ENCODE assay signal across 10 mouse cellular contexts in the genomic region with DNA sequence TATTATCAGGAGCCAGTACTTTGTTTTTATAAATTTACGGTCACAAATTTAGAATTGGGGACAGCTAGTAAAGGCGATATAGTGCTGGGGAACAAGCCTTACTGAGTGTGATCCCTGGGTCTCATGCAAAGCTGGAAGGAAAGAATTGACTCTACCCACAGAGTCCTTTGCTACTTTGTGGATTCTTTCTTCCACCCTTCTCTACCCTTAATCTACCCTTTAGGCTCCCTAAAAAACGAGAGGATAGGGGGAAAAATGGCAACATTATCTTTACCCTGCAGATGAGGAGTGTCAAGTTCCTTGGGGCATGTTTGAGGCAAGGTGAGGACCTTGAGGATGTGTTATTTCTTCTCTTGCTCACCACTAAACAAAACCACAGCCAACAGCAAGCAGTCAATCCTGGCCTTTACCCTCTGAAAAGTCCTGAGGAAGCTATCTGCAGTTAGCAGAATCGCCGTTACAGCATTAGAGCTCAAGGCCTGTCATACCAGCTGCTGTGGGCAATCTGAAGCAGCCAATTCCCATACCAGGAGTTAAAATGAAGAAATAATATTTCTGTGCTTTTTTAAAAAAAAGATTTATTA. TPM values are rescaled to one million over a fixed set of nuclear protein-coding genes. Genes with fewer than 3 reads are reported as not detected.
DNase-seq lines count a peak whose midpoint lies in the region; ATAC-seq and TF ChIP-seq lines count a peak whose summit lies in the region.
"Had no signal": no experiment of that assay in that cellular context is flagged by ENCODE, and none has a peak within 500 bp of the region (broad histone marks: within the 10 kb centered on the region; RNA-seq: fewer than 3 reads in every experiment).

No protein-coding gene starts in this region.

- no peaks in the 10 kb centered on the region for H3K27me3 ChIP-seq in liver, adult 2 months (ENCODE audit: control insufficient read depth, insufficient read depth, low read length)
- H3K27me3 ChIP-seq in embryonic facial prominence, embryonic 12.5 days, result no peaks in the 10 kb centered on the region
- no peaks in the 10 kb centered on the region for H3K27me3 ChIP-seq in limb, embryonic 10.5 days (ENCODE audit: low read depth, poor library complexity, severe bottlenecking)
- H3K27me3 ChIP-seq in neural tube, embryonic 13.5 days, result no peaks in the 10 kb centered on the region

- H3K9me3 ChIP-seq in embryonic facial prominence, embryonic 12.5 days, result no peaks in the 10 kb centered on the region
- H3K9me3 ChIP-seq in limb, embryonic 10.5 days (replicated peaks), result no peaks in the 10 kb centered on the region
- no peaks in the 10 kb centered on the region for H3K9me3 ChIP-seq in neural tube, embryonic 13.5 days

- no peak for ATAC-seq in embryonic facial prominence, embryonic 12.5 days (ENCODE audit: insufficient number of reproducible peaks, insufficient read depth, low FRiP score, low TSS enrichment)
- no peak for ATAC-seq in neural tube, embryonic 13.5 days (ENCODE audit: low read depth)

- H3K27ac ChIP-seq in liver, adult 2 months (replicated peaks; ENCODE audit: insufficient read depth, low read depth, low read length), result no peak overlapping the region
- H3K27ac ChIP-seq in embryonic facial prominence, embryonic 12.5 days, result peak overlapping the region; percentile 97; the same call in 1 of the 2 replicates
- H3K27ac ChIP-seq in limb, embryonic 10.5 days, result peak overlapping the region; percentile 98
- no peak overlapping the region for H3K27ac ChIP-seq in neural tube, embryonic 13.5 days (replicated peaks)

- 37% methylated on average over 5 of the region's 5 CpGs for WGBS in liver, adult 2 months
- WGBS in embryonic facial prominence, embryonic 12.5 days, result 52% methylated on average over 5 of the region's 5 CpGs
- 75% methylated on average over 5 of the region's 5 CpGs for WGBS in limb, embryonic 10.5 days
- WGBS in neural tube, embryonic 13.5 days, result 69% methylated on average over 5 of the region's 5 CpGs

- 0 out of 2 replicates have a peak overlapping the region, but pooled peaks have one; percentile 19 for H3K9ac ChIP-seq in liver, adult 2 months (ENCODE audit: low read depth, low read length)
- peak overlapping the region; percentile 94 for H3K9ac ChIP-seq in embryonic facial prominence, embryonic 12.5 days
- H3K9ac ChIP-seq in neural tube, embryonic 13.5 days, result peak overlapping the region; percentile 92

- TF ChIP-seq POLR2A in liver, adult 2 months (IDR thresholded peaks at IDR 0.05; ENCODE audit: extremely low read depth, insufficient read depth, low read length), result no peak

- H3K36me3 ChIP-seq in liver, adult 2 months (ENCODE audit: control insufficient read depth, insufficient read depth, low read length), result no peaks in the 10 kb centered on the region
- no peaks in the 10 kb centered on the region for H3K36me3 ChIP-seq in embryonic facial prominence, embryonic 12.5 days
- H3K36me3 ChIP-seq in limb, embryonic 10.5 days, result peaks cover 35% of the 10 kb centered on the region
- no peaks in the 10 kb centered on the region for H3K36me3 ChIP-seq in neural tube, embryonic 13.5 days

- no peak overlapping the region for H3K4me3 ChIP-seq in liver, adult 2 months (ENCODE audit: insufficient read depth, low read depth, low read length)
- H3K4me3 ChIP-seq in embryonic facial prominence, embryonic 12.5 days, result peak overlapping the region; percentile 81
- H3K4me3 ChIP-seq in limb, embryonic 10.5 days, result peak overlapping the region; percentile 76
- H3K4me3 ChIP-seq in neural tube, embryonic 13.5 days, result peak overlapping the region; percentile 87

- no peaks in the 10 kb centered on the region; the same call in 1 of the 2 replicates for H3K79me2 ChIP-seq in liver, adult 2 months (ENCODE audit: control insufficient read depth, insufficient read depth, low read length)

- TF ChIP-seq CTCF in liver, adult 2 months (IDR thresholded peaks at IDR 0.05; ENCODE audit: low read depth, low read length), result no peak

- DNase-seq in liver, adult 2 months (ENCODE audit: extremely low read depth, low read depth, low spot score), result no peak
- no peak for DNase-seq in liver
- DNase-seq in limb, embryonic 10.5 days (ENCODE audit: low spot score), result no peak
- DNase-seq in spleen, adult 12 weeks (ENCODE audit: low spot score), result no peak
- DNase-seq in embryo, embryonic 10.5 days (ENCODE audit: low spot score), result no peak
- no peak for DNase-seq in adrenal gland, postnatal 4 days (ENCODE audit: low spot score in 2 of 2)
- DNase-seq: adrenal gland, adult 2 months; thymus, postnatal 25 days had no signal

- H3K4me2 ChIP-seq in embryonic facial prominence, embryonic 12.5 days (replicated peaks), result peak overlapping the region; percentile 71
- H3K4me2 ChIP-seq in neural tube, embryonic 13.5 days, result peak overlapping the region; percentile 76

- no peaks in the 10 kb centered on the region for H3K4me1 ChIP-seq in liver, adult 2 months (ENCODE audit: control insufficient read depth, insufficient read depth, low read length)
- peaks cover 7% of the 10 kb centered on the region for H3K4me1 ChIP-seq in embryonic facial prominence, embryonic 12.5 days
- H3K4me1 ChIP-seq in limb, embryonic 10.5 days, result peaks cover 6% of the 10 kb centered on the region
- H3K4me1 ChIP-seq in neural tube, embryonic 13.5 days (replicated peaks), result peaks cover 9% of the 10 kb centered on the region

RNA-seq across cellular contexts. Expression of a gene that starts 1.1 kb away (rescaled TPM):
- 5.7 and 6.0 TPM in 2 replicates for total RNA-seq in liver, adult 2 months (2014; rRNA removed)
- polyA plus RNA-seq in liver, adult 2 months (2012; rRNA removed), result 1.4 and 2.5 TPM in 2 replicates
- polyA plus RNA-seq in embryonic facial prominence, embryonic 12.5 days (2016; fragmentation: Nextera tagmentation; extraction: Ambion mirVana), result 213 and 231 TPM in 2 replicates
- 299 and 311 TPM in 2 replicates for polyA plus RNA-seq in limb, embryonic 10.5 days (2016; fragmentation: Nextera tagmentation; extraction: Ambion mirVana)
- 78.9 and 80.5 TPM in 2 replicates for polyA plus RNA-seq in neural tube, embryonic 13.5 days (2015; fragmentation: Nextera tagmentation; extraction: Ambion mirVana)
- total RNA-seq in adrenal gland, postnatal 4 days (2021), result 10 to 100 TPM; 64.0 to 66.3 TPM

RNA-seq across cellular contexts. Expression of a gene that starts 29.1 kb away (rescaled TPM):
- 34.7 and 40.3 TPM in 2 replicates for total RNA-seq in liver, adult 2 months (2014; rRNA removed)
- polyA plus RNA-seq in liver, adult 2 months (2012; rRNA removed), result 26.4 and 26.8 TPM in 2 replicates
- polyA plus RNA-seq in embryonic facial prominence, embryonic 12.5 days (2016; fragmentation: Nextera tagmentation; extraction: Ambion mirVana), result 77.0 and 79.1 TPM in 2 replicates
- 76.5 and 82.6 TPM in 2 replicates for polyA plus RNA-seq in limb, embryonic 10.5 days (2016; fragmentation: Nextera tagmentation; extraction: Ambion mirVana)
- polyA plus RNA-seq in neural tube, embryonic 13.5 days (2015; fragmentation: Nextera tagmentation; extraction: Ambion mirVana), result 54.1 and 61.0 TPM in 2 replicates
- total RNA-seq in adrenal gland, postnatal 4 days (2021), result 10 to 100 TPM; 49.4 to 54.3 TPM

RNA-seq across cellular contexts. Expression of a gene that starts 47.5 kb away (rescaled TPM):
- total RNA-seq in liver, adult 2 months (2014; rRNA removed), result 0.09 TPM in 1 of 2 replicates, not detected in the other
- not detected in 2 replicates for polyA plus RNA-seq in liver, adult 2 months (2012; rRNA removed)
- polyA plus RNA-seq in embryonic facial prominence, embryonic 12.5 days (2016; fragmentation: Nextera tagmentation; extraction: Ambion mirVana), result 3.0 and 4.4 TPM in 2 replicates
- 3.5 and 3.7 TPM in 2 replicates for polyA plus RNA-seq in limb, embryonic 10.5 days (2016; fragmentation: Nextera tagmentation; extraction: Ambion mirVana)
- 2.1 and 2.9 TPM in 2 replicates for polyA plus RNA-seq in neural tube, embryonic 13.5 days (2015; fragmentation: Nextera tagmentation; extraction: Ambion mirVana)
- 1 to 10 TPM; 2.0 to 2.6 TPM for total RNA-seq in adrenal gland, postnatal 4 days (2021)
- polyA plus RNA-seq: adrenal gland, adult 2 months had no signal

RNA-seq across cellular contexts. Expression of a gene that starts 58.6 kb away (rescaled TPM):
- 10.8 and 11.7 TPM in 2 replicates for total RNA-seq in liver, adult 2 months (2014; rRNA removed)
- polyA plus RNA-seq in liver, adult 2 months (2012; rRNA removed), result 7.7 and 8.4 TPM in 2 replicates
- 22.2 TPM in 2 replicates for polyA plus RNA-seq in embryonic facial prominence, embryonic 12.5 days (2016; fragmentation: Nextera tagmentation; extraction: Ambion mirVana)
- 18.7 and 23.6 TPM in 2 replicates for polyA plus RNA-seq in limb, embryonic 10.5 days (2016; fragmentation: Nextera tagmentation; extraction: Ambion mirVana)
- 20.6 and 23.4 TPM in 2 replicates for polyA plus RNA-seq in neural tube, embryonic 13.5 days (2015; fragmentation: Nextera tagmentation; extraction: Ambion mirVana)
- 10 to 100 TPM; 18.3 to 20.3 TPM for total RNA-seq in adrenal gland, postnatal 4 days (2021)

Comparison
In these comparisons a context has a peak if more than half of its experiments do, and no peak if none do; other contexts are left out.
1. H3K27ac ChIP-seq: peak in embryonic facial prominence, embryonic 12.5 days (single experiment) and limb, embryonic 10.5 days (single experiment); none in liver, adult 2 months (single experiment) and neural tube, embryonic 13.5 days (single experiment).
2. H3K9ac ChIP-seq: peak in every context shown above with its lines; median percentile 94 in embryonic facial prominence, embryonic 12.5 days; 92 in neural tube, embryonic 13.5 days; 19 in liver, adult 2 months.
3. RNA of a gene that starts 1.1 kb away (polyA plus RNA-seq): 299 to 311 TPM in limb, embryonic 10.5 days, 213 to 231 TPM in embryonic facial prominence, embryonic 12.5 days and 78.9 to 80.5 TPM in neural tube, embryonic 13.5 days; 1.4 to 2.5 TPM in liver, adult 2 months; every median in the first group is over 10 times any median in the second.